Mouse (Mus musculus) hindbrain, embryonic 15.5 days (tissue): ENCODE results near the gene Olfr1286. TPM values are rescaled to one million over a fixed set of nuclear protein-coding genes. Genes with fewer than 3 reads are reported as not detected.

Source experiments
- ATAC-seq: fragments of 200-750 bp; cut with Nextera tagmentation; 2 replicates; pipeline ENCODE4 v1.8.0; 2017; ENCODE audit warnings: low read depth, moderate number of reproducible peaks, moderate TSS enrichment; ENCODE audit not compliant: low FRiP score
- H3K27ac ChIP-seq: fragments of 300-500 bp; sonication (generic); replicated peaks from 2 replicates; pipeline ENCODE4 v1.5.1; 2015; ENCODE audit warnings: mild to moderate bottlenecking, inconsistent platforms
- H3K27me3 ChIP-seq: fragments of 300-500 bp; sonication (generic); 2 replicates; pipeline ENCODE4 v1.6.1; 2015; ENCODE audit warnings: control low read depth, inconsistent platforms
- H3K36me3 ChIP-seq: fragments of 300-500 bp; sonication (generic); 2 replicates; pipeline ENCODE4 v1.6.1; 2015; ENCODE audit warnings: control low read depth, inconsistent platforms
- H3K4me1 ChIP-seq: fragments of 300-500 bp; sonication (generic); replicated peaks from 2 replicates; pipeline ENCODE4 v1.6.1; 2015; ENCODE audit warnings: control low read depth, inconsistent platforms
- H3K4me2 ChIP-seq: fragments of 300-500 bp; sonication (generic); 2 replicates; pipeline ENCODE4 v1.6.1; 2015; ENCODE audit warnings: moderate library complexity, mild to moderate bottlenecking, inconsistent platforms
- H3K4me3 ChIP-seq: fragments of 300-500 bp; sonication (generic); 2 replicates; pipeline ENCODE4 v1.5.1; 2015; ENCODE audit warnings: mild to moderate bottlenecking, inconsistent platforms
- H3K9ac ChIP-seq: fragments of 300-500 bp; sonication (generic); 2 replicates; pipeline ENCODE4 v1.6.1; 2015; ENCODE audit warnings: inconsistent platforms
- H3K9me3 ChIP-seq: fragments of 300-500 bp; sonication (generic); 2 replicates; pipeline ENCODE4 v1.6.1; 2016; ENCODE audit warnings: control low read depth, inconsistent platforms
- WGBS: fragments of 180-500 bp; shearing (Covaris S2); methylation state at CpG from one replicate; pipeline ENCODE4 v1.1.7; 2015; 5-methylcytosine and 5-hydroxymethylcytosine counted together
- polyA plus RNA-seq: library from polyadenylated mRNA; unstranded; fragments of >200 nt; fragmentation: Nextera tagmentation; extraction: Ambion mirVana; gene quantifications from 2 replicates; pipeline ENCODE4 v1.2.1, GENCODE M21; 2015

The Olfr1286 gene
- not detected in 2 replicates for polyA plus RNA-seq

DNA sequence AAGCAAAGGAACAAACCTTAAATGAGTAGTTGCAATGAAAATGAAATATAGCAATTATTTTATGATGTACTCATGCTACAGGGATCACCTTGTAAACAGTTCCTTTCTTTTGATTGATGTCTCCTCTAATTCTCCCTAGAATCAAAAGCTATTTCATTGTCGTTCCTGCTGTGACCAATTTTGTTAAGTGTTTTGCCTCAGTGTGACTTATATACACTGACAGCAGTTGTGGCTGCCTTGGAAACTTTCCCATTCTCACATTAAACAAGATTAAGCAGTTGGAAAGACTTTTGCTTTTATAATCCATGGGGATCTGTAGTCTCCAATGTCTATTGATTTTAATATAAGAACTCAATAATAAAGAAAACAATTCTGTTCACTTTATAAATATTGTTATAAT is at the start of gene Olfr1286:
Gene Olfr1286, minus strand, starts transcription at position 185 of the 400 bp plus-strand sequence.
- H3K27ac ChIP-seq, result no peak within 1 kb of the TSS
- peaks cover 5% of the 10 kb centered on the region; the same call in 1 of the 2 replicates for H3K9me3 ChIP-seq
- no peak; the same call in 1 of the 2 replicates for ATAC-seq
- no peak within 1 kb of the TSS for H3K4me3 ChIP-seq
- H3K9ac ChIP-seq, result no peak within 1 kb of the TSS
- H3K27me3 ChIP-seq, result no peaks in the 10 kb centered on the region
- WGBS, result 59% methylated on average over 1 of the region's 1 CpGs
- no peak within 1 kb of the TSS for H3K4me2 ChIP-seq
- no peaks in the 10 kb centered on the region for H3K36me3 ChIP-seq
- H3K4me1 ChIP-seq, result no peaks in the 10 kb centered on the region

DNA sequence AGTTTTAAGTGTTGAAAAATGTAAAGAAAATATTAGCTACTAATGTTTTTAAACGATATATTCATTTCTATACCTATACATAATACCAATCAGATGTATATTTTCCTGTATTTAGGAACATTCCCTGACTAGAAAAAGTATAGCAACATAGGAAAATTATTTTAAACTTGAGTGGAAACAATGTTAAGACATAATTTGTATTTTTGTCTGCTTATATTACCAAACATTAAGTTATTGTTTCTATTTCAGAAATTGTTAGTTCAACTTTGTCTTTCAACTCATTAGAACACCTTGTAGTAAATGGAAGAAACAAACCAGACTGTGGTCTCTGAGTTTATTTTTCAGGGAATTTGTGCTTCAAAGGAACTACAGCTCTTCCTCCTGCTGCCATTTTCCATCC is 25.9 kb upstream of the Olfr1286 start, which contains the start of gene Olfr1287:
Gene Olfr1287, plus strand, starts transcription at position 301 of the 400 bp plus-strand sequence.
- no peak for ATAC-seq
- WGBS, result 69% methylated on average over 1 of the region's 1 CpGs
- Histone ChIP-seq H3K4me3 (no peak within 1 kb of the TSS), H3K9me3 (no peaks in the 10 kb centered on the region), H3K4me1 (no peaks in the 10 kb centered on the region), H3K9ac (no peak within 1 kb of the TSS), H3K4me2 (no peak within 1 kb of the TSS), H3K27me3 (no peaks in the 10 kb centered on the region), H3K27ac (no peak within 1 kb of the TSS), H3K36me3 (no peaks in the 10 kb centered on the region)

DNA sequence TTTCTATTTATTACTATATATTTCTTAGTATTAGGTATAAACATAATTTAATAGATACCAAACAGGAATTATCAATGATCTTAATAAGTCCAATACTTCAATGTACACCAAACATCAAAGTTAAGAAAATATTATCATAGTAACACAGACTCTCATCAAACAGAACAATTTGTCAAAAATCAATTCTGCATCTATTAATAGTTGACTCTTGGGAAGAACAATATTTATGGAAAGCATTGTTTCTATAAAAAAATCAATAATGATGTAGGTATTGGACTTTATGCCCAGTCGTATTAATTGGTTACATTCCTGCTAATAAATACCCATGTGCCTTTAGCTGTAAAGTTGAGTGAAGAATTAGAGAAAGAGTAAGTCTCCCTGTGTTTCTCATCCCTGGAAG is 47.7 kb downstream of the Olfr1286 start, which contains the start of gene Olfr1284:
Gene Olfr1284, plus strand, starts transcription at position 301 of the 400 bp plus-strand sequence.
- Histone ChIP-seq H3K27me3 (no peaks in the 10 kb centered on the region), H3K36me3 (no peaks in the 10 kb centered on the region), H3K4me3 (no peak within 1 kb of the TSS), H3K4me1 (no peaks in the 10 kb centered on the region), H3K9ac (no peak within 1 kb of the TSS), H3K4me2 (no peak within 1 kb of the TSS), H3K9me3 (no peaks in the 10 kb centered on the region), H3K27ac (no peak within 1 kb of the TSS)
- WGBS, result 92% methylated on average over 1 of the region's 1 CpGs
- no peak for ATAC-seq

Other genes with a start within 250 kb of the Olfr1286 start
- gene 4930430A15Rik, start 193.5 kb downstream of the Olfr1286 start, polyA plus RNA-seq, result not detected in 2 replicates
- gene Olfr1275, start 187.8 kb downstream of the Olfr1286 start, polyA plus RNA-seq, result not detected in 2 replicates
- not detected in 2 replicates for gene Olfr1276, start 168.6 kb downstream of the Olfr1286 start, polyA plus RNA-seq
- not detected in 2 replicates for gene Olfr1277, start 149.0 kb downstream of the Olfr1286 start, polyA plus RNA-seq
- gene Olfr1278, start 133.0 kb downstream of the Olfr1286 start, polyA plus RNA-seq, result not detected in 2 replicates
- not detected in 2 replicates for gene Olfr1279, start 122.5 kb downstream of the Olfr1286 start, polyA plus RNA-seq
- gene Olfr1280, start 109.1 kb downstream of the Olfr1286 start, polyA plus RNA-seq, result not detected in 2 replicates
- gene Olfr1281, start 96.6 kb downstream of the Olfr1286 start, polyA plus RNA-seq, result not detected in 2 replicates
- not detected in 2 replicates for gene Olfr1282, start 87.0 kb downstream of the Olfr1286 start, polyA plus RNA-seq
- not detected in 2 replicates for gene Olfr1283, start 56.3 kb downstream of the Olfr1286 start, polyA plus RNA-seq
- gene Olfr1284, start 47.6 kb downstream of the Olfr1286 start, polyA plus RNA-seq, result not detected in 2 replicates
- gene Olfr1287, start 26.0 kb upstream of the Olfr1286 start, polyA plus RNA-seq, result not detected in 2 replicates
- gene Olfr1288, start 51.0 kb upstream of the Olfr1286 start, polyA plus RNA-seq, result not detected in 2 replicates
- not detected in 2 replicates for gene Olfr1289, start 57.7 kb upstream of the Olfr1286 start, polyA plus RNA-seq
- gene Olfr1290, start 70.7 kb upstream of the Olfr1286 start, polyA plus RNA-seq, result not detected in 2 replicates
- not detected in 2 replicates for gene Olfr1291-ps1, start 74.1 kb upstream of the Olfr1286 start, polyA plus RNA-seq
- not detected in 2 replicates for gene Olfr1293-ps, start 102.1 kb upstream of the Olfr1286 start, polyA plus RNA-seq
- gene Olfr1294, start 117.2 kb upstream of the Olfr1286 start, polyA plus RNA-seq, result not detected in 2 replicates
- gene Olfr1295, start 146.6 kb upstream of the Olfr1286 start, polyA plus RNA-seq, result not detected in 2 replicates
- gene Olfr1297, start 203.4 kb upstream of the Olfr1286 start, polyA plus RNA-seq, result not detected in 2 replicates
- gene Olfr1298, start 226.1 kb upstream of the Olfr1286 start, polyA plus RNA-seq, result not detected in 2 replicates
- gene Olfr1299, start 238.3 kb upstream of the Olfr1286 start, polyA plus RNA-seq, result not detected in 2 replicates